Mouse (Mus musculus) embryonic facial prominence, embryonic 11.5 days (tissue): Measurements from ENCODE around the gene Foxe1. TPM values are rescaled to one million over a fixed set of nuclear protein-coding genes. Genes with fewer than 3 reads are reported as not detected.

Experiments
- ATAC-seq: fragments of 200-750 bp; cut with Nextera tagmentation; replicated peaks from 2 replicates; pipeline ENCODE4 v1.8.0; 2017; ENCODE audit warnings: low read depth; ENCODE audit not compliant: insufficient number of reproducible peaks, low FRiP score, low TSS enrichment
- DNase-seq: peaks from one replicate; pipeline ENCODE4 v3.0.0-alpha.2; 2015; ENCODE audit warnings: low spot score
- H3K27ac ChIP-seq: fragments of 300-500 bp; sonication (generic); replicated peaks from 2 replicates; pipeline ENCODE4 v1.5.1; 2014; ENCODE audit warnings: mild to moderate bottlenecking, low read depth, low read length, control low read depth
- H3K27me3 ChIP-seq: fragments of 300-500 bp; sonication (generic); 2 replicates; pipeline ENCODE4 v1.6.1; 2014; ENCODE audit warnings: mild to moderate bottlenecking, low read length, moderate library complexity, mixed read lengths; ENCODE audit not compliant: control insufficient read depth, insufficient read depth
- H3K36me3 ChIP-seq: fragments of 300-500 bp; sonication (generic); replicated peaks from 2 replicates; pipeline ENCODE4 v1.6.1; 2014; ENCODE audit warnings: low read depth, mild to moderate bottlenecking, low read length, moderate library complexity, mixed read lengths; ENCODE audit not compliant: control insufficient read depth, insufficient read depth
- H3K4me1 ChIP-seq: fragments of 300-500 bp; sonication (generic); 2 replicates; pipeline ENCODE4 v1.6.1; 2014; ENCODE audit warnings: low read length, mixed read lengths; ENCODE audit not compliant: control insufficient read depth, insufficient read depth
- H3K4me2 ChIP-seq: fragments of 300-500 bp; sonication (generic); 2 replicates; pipeline ENCODE4 v1.6.1; 2014; ENCODE audit warnings: low read depth, mild to moderate bottlenecking, control low read depth, low read length, moderate library complexity
- H3K4me3 ChIP-seq: fragments of 300-500 bp; sonication (generic); 2 replicates; pipeline ENCODE4 v1.5.1; 2014; ENCODE audit warnings: low read depth, low read length, control low read depth
- H3K9ac ChIP-seq: fragments of 300-500 bp; sonication (generic); replicated peaks from 2 replicates; pipeline ENCODE4 v1.6.1; 2014; ENCODE audit warnings: mild to moderate bottlenecking, control low read depth, low read length
- H3K9me3 ChIP-seq: fragments of 300-500 bp; sonication (generic); replicated peaks from 2 replicates; pipeline ENCODE4 v1.6.1; 2016; ENCODE audit warnings: mild to moderate bottlenecking, low read length, inconsistent platforms, mixed read lengths; ENCODE audit not compliant: control insufficient read depth
- WGBS: fragments of 180-500 bp; shearing (Covaris S2); extraction: QIAGEN DNeasy Blood & Tissue Kit; methylation state at CpG from one replicate; pipeline ENCODE4 v1.1.7; 2014; 5-methylcytosine and 5-hydroxymethylcytosine counted together
- polyA plus RNA-seq: library from polyadenylated mRNA; unstranded; fragments of >200 nt; fragmentation: Nextera tagmentation; extraction: Ambion mirVana; gene quantifications from 2 replicates; pipeline ENCODE4 v1.2.1, GENCODE M21; 2014

Foxe1 gene
- polyA plus RNA-seq, 1 experiment from 2014 or later: 1.5 TPM

- no peak overlapping the region; the same call in 1 of the 2 replicates for H3K4me2 ChIP-seq
- under 1% methylated on average over 28 of the region's 28 CpGs for WGBS
These were observed 610 bp upstream of the Foxe1 start for GRCm38 (mm10) chr4:46342711-46343286.

GRCm38 (mm10) chr4:46344288-46344687 is 879 bp downstream of the Foxe1 start:
- under 1% methylated on average over 50 of the region's 51 CpGs for WGBS

More at GRCm38 (mm10) chr4:46342711-46343286, 610 bp upstream of the Foxe1 start:
- no peak overlapping the region for H3K27ac ChIP-seq
- H3K27me3 ChIP-seq: peaks cover 81% of the 10 kb centered on the region
- H3K4me1 ChIP-seq: peaks cover 2% of the 10 kb centered on the region; the same call in 1 of the 2 replicates
- H3K4me3 ChIP-seq: 0 out of 2 replicates have a peak overlapping the region, but pooled peaks have one; percentile 10
- no peaks in the 10 kb centered on the region for H3K9me3 ChIP-seq
- ATAC-seq (no peak), DNase-seq (peak; percentile 46)
- H3K9ac ChIP-seq: no peak overlapping the region
- H3K36me3 ChIP-seq: no peaks in the 10 kb centered on the region

GRCm38 (mm10) chr4:46345056-46345772 is 1.8 kb downstream of the Foxe1 start:
- H3K36me3 ChIP-seq: no peaks in the 10 kb centered on the region
- H3K4me2 ChIP-seq: no peak overlapping the region
- DNase-seq (peak; percentile 39), ATAC-seq (no peak)
- no peak overlapping the region for H3K9ac ChIP-seq
- peak overlapping the region; percentile 29 for H3K4me3 ChIP-seq
- peaks cover 2% of the 10 kb centered on the region; the same call in 1 of the 2 replicates for H3K4me1 ChIP-seq
- H3K27me3 ChIP-seq: peaks cover 77% of the 10 kb centered on the region
- H3K9me3 ChIP-seq: no peaks in the 10 kb centered on the region
- H3K27ac ChIP-seq: no peak overlapping the region
- 2% methylated on average over 64 of the region's 67 CpGs for WGBS

More at GRCm38 (mm10) chr4:46344288-46344687, 879 bp downstream of the Foxe1 start:
- Histone ChIP-seq H3K36me3 (no peaks in the 10 kb centered on the region), H3K27me3 (peaks cover 74% of the 10 kb centered on the region), H3K9me3 (no peaks in the 10 kb centered on the region), H3K4me3 (peak overlapping the region; percentile 29), H3K9ac (0 out of 2 replicates have a peak overlapping the region, but pooled peaks have one; percentile 25), H3K4me1 (peaks cover 2% of the 10 kb centered on the region; the same call in 1 of the 2 replicates), H3K27ac (no peak overlapping the region), H3K4me2 (peak overlapping the region; percentile 38)
- ATAC-seq (0 out of 2 replicates have a peak, but pooled peaks have one; percentile 42), DNase-seq (peak; percentile 47)

GRCm38 (mm10) chr4:46345773-46346100 is 2.3 kb downstream of the Foxe1 start:
- whole genome bisulfite sequencing: 11% methylated on average over 3 of the region's 3 CpGs
- H3K36me3 ChIP-seq: no peaks in the 10 kb centered on the region

GRCm38 (mm10) chr4:46346221-46346620 is 2.8 kb downstream of the Foxe1 start:
- H3K4me2 ChIP-seq: no peak overlapping the region
- DNase-seq (no peak), ATAC-seq (no peak)
- no peaks in the 10 kb centered on the region for H3K9me3 ChIP-seq
- no peak overlapping the region for H3K4me3 ChIP-seq
- no peak overlapping the region for H3K9ac ChIP-seq
- no peak overlapping the region for H3K27ac ChIP-seq
- peaks cover 74% of the 10 kb centered on the region for H3K27me3 ChIP-seq
- 26% methylated on average over 6 of the region's 6 CpGs for WGBS
- H3K36me3 ChIP-seq: no peaks in the 10 kb centered on the region
- H3K4me1 ChIP-seq: peaks cover 2% of the 10 kb centered on the region; the same call in 1 of the 2 replicates

More at GRCm38 (mm10) chr4:46345773-46346100, 2.3 kb downstream of the Foxe1 start:
- Histone ChIP-seq H3K27me3 (peaks cover 77% of the 10 kb centered on the region), H3K27ac (no peak overlapping the region), H3K4me3 (no peak overlapping the region), H3K9me3 (no peaks in the 10 kb centered on the region), H3K4me1 (peaks cover 2% of the 10 kb centered on the region; the same call in 1 of the 2 replicates), H3K9ac (no peak overlapping the region), H3K4me2 (no peak overlapping the region)
- no peak for DNase-seq
- no peak for ATAC-seq

GRCm38 (mm10) chr4:46347141-46347540 is 3.7 kb downstream of the Foxe1 start:
- WGBS: 3% methylated on average over 4 of the region's 4 CpGs
- DNase-seq: no peak
- Histone ChIP-seq H3K4me3 (no peak overlapping the region), H3K9me3 (no peaks in the 10 kb centered on the region), H3K27me3 (peaks cover 65% of the 10 kb centered on the region), H3K36me3 (no peaks in the 10 kb centered on the region), H3K27ac (no peak overlapping the region), H3K9ac (no peak overlapping the region), H3K4me2 (no peak overlapping the region), H3K4me1 (peaks cover 2% of the 10 kb centered on the region; the same call in 1 of the 2 replicates)
- ATAC-seq: no peak

GRCm38 (mm10) chr4:46347580-46348515 is 4.4 kb downstream of the Foxe1 start:
- Histone ChIP-seq H3K4me3 (no peak overlapping the region), H3K36me3 (no peaks in the 10 kb centered on the region), H3K4me2 (no peak overlapping the region), H3K9me3 (no peaks in the 10 kb centered on the region), H3K9ac (no peak overlapping the region), H3K27me3 (peaks cover 58% of the 10 kb centered on the region), H3K27ac (no peak overlapping the region), H3K4me1 (peaks cover 2% of the 10 kb centered on the region; the same call in 1 of the 2 replicates)
- 1% methylated on average over 41 of the region's 41 CpGs for WGBS
- ATAC-seq (no peak), DNase-seq (peak; percentile 14)
